Mouse (Mus musculus) brain, embryonic 14.5 days (tissue): ENCODE data around the gene Gm44790.

Experiments used
- CTCF ChIP-seq: fragments of 200-500 bp; IDR thresholded peaks from 2 replicates; pipeline ENCODE4 v1.5.1; 2012; ENCODE audit warnings: inconsistent platforms, mild to moderate bottlenecking, moderate library complexity, borderline replicate concordance; ENCODE audit not compliant: insufficient read depth, insufficient read length; ENCODE audit errors: extremely low read depth
- POLR2A ChIP-seq: fragments of 200-500 bp; IDR thresholded peaks from 2 replicates; pipeline ENCODE4 v1.6.1; 2012; ENCODE audit warnings: mild to moderate bottlenecking, inconsistent platforms, borderline replicate concordance; ENCODE audit not compliant: poor library complexity, insufficient read depth, insufficient read length, severe bottlenecking; ENCODE audit errors: extremely low read depth

DNA sequence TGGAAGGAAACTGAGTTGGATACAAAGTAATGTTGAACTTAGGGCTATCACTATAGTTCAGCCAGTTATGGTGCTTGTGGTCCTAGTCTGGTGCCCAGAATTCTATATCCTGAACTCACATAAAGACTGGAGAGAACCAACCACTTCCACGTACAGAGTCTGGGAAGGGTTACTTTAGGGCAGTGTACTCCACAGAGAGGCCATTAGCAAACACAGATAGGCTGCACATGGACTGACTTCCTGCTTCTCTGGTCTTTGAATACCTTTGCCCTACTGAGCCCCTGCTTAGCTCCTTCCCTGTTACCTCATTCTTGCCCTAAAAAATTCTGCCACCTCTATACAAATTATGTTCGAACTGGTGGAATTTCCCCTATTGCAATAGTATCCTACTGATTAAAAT, 26.5 kb upstream of the Gm44790 start:
- TF ChIP-seq POLR2A: no peak
- TF ChIP-seq CTCF: no peak
